Mouse (Mus musculus) limb, embryonic 14.5 days (tissue): ENCODE measurements at regions not wholly inside any gene's neighbourhood (a gene's known extent, or its start where the extent isn't known, plus 50 kb on each side); places are given as distances from the start of the nearest gene placed in this dataset.

Source experiments
- ATAC-seq: fragments of 200-750 bp; cut with Nextera tagmentation; 2 replicates; pipeline ENCODE4 v1.8.0; 2017; ENCODE audit warnings: low read depth, moderate number of reproducible peaks, moderate TSS enrichment; ENCODE audit not compliant: low FRiP score
- DNase-seq: peaks from one replicate; pipeline ENCODE4 v3.0.0-alpha.2; 2015; ENCODE audit warnings: low spot score
- H3K27ac ChIP-seq: fragments of 300-500 bp; sonication (generic); replicated peaks from 2 replicates; pipeline ENCODE4 v1.5.1; 2014; ENCODE audit warnings: low read depth, mild to moderate bottlenecking, low read length, moderate library complexity, mixed read lengths
- H3K27me3 ChIP-seq: fragments of 300-500 bp; sonication (generic); 2 replicates; pipeline ENCODE4 v1.6.1; 2014; ENCODE audit warnings: low read length, mixed read lengths; ENCODE audit not compliant: control insufficient read depth, insufficient read depth
- H3K36me3 ChIP-seq: fragments of 300-500 bp; sonication (generic); 2 replicates; pipeline ENCODE4 v1.6.1; 2014; ENCODE audit warnings: mild to moderate bottlenecking, low read length, moderate library complexity, mixed read lengths; ENCODE audit not compliant: control insufficient read depth, insufficient read depth
- H3K4me1 ChIP-seq: fragments of 300-500 bp; sonication (generic); 2 replicates; pipeline ENCODE4 v1.6.1; 2014; ENCODE audit warnings: antibody characterized with exemption, low read length, mixed read lengths; ENCODE audit not compliant: control insufficient read depth, insufficient read depth
- H3K4me2 ChIP-seq: fragments of 300-500 bp; sonication (generic); replicated peaks from 2 replicates; pipeline ENCODE4 v1.6.1; 2014; ENCODE audit warnings: low read depth, mild to moderate bottlenecking, low read length, moderate library complexity; ENCODE audit not compliant: severe bottlenecking
- H3K4me3 ChIP-seq: fragments of 300-500 bp; sonication (generic); replicated peaks from 2 replicates; pipeline ENCODE4 v1.5.1; 2014; ENCODE audit warnings: low read length
- H3K9ac ChIP-seq: fragments of 300-500 bp; sonication (generic); 2 replicates; pipeline ENCODE4 v1.6.1; 2014; ENCODE audit warnings: mild to moderate bottlenecking, low read depth, low read length, moderate library complexity; ENCODE audit not compliant: severe bottlenecking
- H3K9me3 ChIP-seq: fragments of 300-500 bp; sonication (generic); 2 replicates; pipeline ENCODE4 v1.6.1; 2016; ENCODE audit warnings: low read length; ENCODE audit not compliant: control insufficient read depth
- POLR2A ChIP-seq: fragments of 200-500 bp; IDR thresholded peaks from 2 replicates; pipeline ENCODE4 v1.8.0; 2012; ENCODE audit warnings: inconsistent platforms, mild to moderate bottlenecking, moderate library complexity, borderline replicate concordance; ENCODE audit not compliant: insufficient read depth, insufficient read length; ENCODE audit errors: extremely low read depth
- WGBS: fragments of 180-500 bp; shearing (Covaris S2); extraction: QIAGEN DNeasy Blood & Tissue Kit; methylation state at CpG from one replicate; pipeline ENCODE4 v1.1.7; 2014; 5-methylcytosine and 5-hydroxymethylcytosine counted together

GRCm38 (mm10) chr5:43125774-43126536, 107.0 kb upstream of the Cpeb2 start:
- H3K27ac ChIP-seq: no peak overlapping the region
- DNase-seq: no peak
- no peak for ATAC-seq
- TF ChIP-seq POLR2A: no peak
- WGBS: 72% methylated on average over 3 of the region's 3 CpGs
- H3K4me2 ChIP-seq: no peak overlapping the region
- H3K4me1 ChIP-seq: no peaks in the 10 kb centered on the region
- no peaks in the 10 kb centered on the region for H3K27me3 ChIP-seq
- no peak overlapping the region for H3K4me3 ChIP-seq
- H3K36me3 ChIP-seq: no peaks in the 10 kb centered on the region
- H3K9me3 ChIP-seq: no peaks in the 10 kb centered on the region
- H3K9ac ChIP-seq: no peak overlapping the region

DNA sequence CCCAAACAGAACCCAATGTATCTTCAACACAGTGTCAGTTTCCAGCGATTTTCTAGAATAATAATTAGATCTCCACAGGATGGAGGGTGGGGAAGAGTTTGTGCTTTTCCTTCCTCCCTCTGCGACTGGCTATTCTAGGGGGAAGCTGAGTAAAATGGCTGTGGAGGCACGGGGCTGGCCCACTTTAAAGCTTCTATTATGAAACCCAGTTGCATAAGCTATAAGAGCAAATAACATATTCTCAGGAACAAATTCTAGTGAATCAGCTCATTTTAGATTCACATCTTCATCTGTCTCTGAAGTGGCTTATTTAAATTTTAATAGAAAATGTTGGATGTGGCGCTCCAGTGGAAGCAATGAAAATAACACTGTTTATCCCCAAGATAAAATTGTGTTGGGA, 102.6 kb upstream of the Cpeb2 start:
- WGBS: 82% methylated on average over 4 of the region's 4 CpGs
- Histone ChIP-seq H3K4me1 (no peaks in the 10 kb centered on the region), H3K4me3 (no peak overlapping the region), H3K27ac (no peak overlapping the region), H3K9ac (no peak overlapping the region), H3K4me2 (no peak overlapping the region), H3K27me3 (no peaks in the 10 kb centered on the region), H3K36me3 (no peaks in the 10 kb centered on the region), H3K9me3 (no peaks in the 10 kb centered on the region)
- DNase-seq: no peak
- TF ChIP-seq POLR2A: no peak
- no peak for ATAC-seq

- ATAC-seq: no peak
- 83% methylated on average over 5 of the region's 5 CpGs for WGBS
- TF ChIP-seq POLR2A: no peak
- H3K27ac ChIP-seq: no peak overlapping the region
- no peaks in the 10 kb centered on the region for H3K9me3 ChIP-seq
- no peaks in the 10 kb centered on the region for H3K4me1 ChIP-seq
- DNase-seq: no peak
- H3K36me3 ChIP-seq: no peaks in the 10 kb centered on the region
- no peaks in the 10 kb centered on the region for H3K27me3 ChIP-seq
- H3K4me2 ChIP-seq: no peak overlapping the region
- H3K9ac ChIP-seq: no peak overlapping the region
- no peak overlapping the region for H3K4me3 ChIP-seq
Measured at GRCm38 (mm10) chr5:43130901-43131557, 101.9 kb upstream of the Cpeb2 start.

GRCm38 (mm10) chr5:43133672-43134071, 99.3 kb upstream of the Cpeb2 start:
- DNase-seq (no peak), ATAC-seq (no peak)
- Histone ChIP-seq H3K27me3 (no peaks in the 10 kb centered on the region), H3K9ac (no peak overlapping the region), H3K4me2 (no peak overlapping the region), H3K4me3 (no peak overlapping the region), H3K4me1 (no peaks in the 10 kb centered on the region), H3K36me3 (no peaks in the 10 kb centered on the region), H3K27ac (no peak overlapping the region), H3K9me3 (no peaks in the 10 kb centered on the region)
- TF ChIP-seq POLR2A: no peak
- WGBS: 81% methylated on average over 3 of the region's 3 CpGs

GRCm38 (mm10) chr5:43136142-43136541, 96.8 kb upstream of the Cpeb2 start:
- Histone ChIP-seq H3K4me1 (no peaks in the 10 kb centered on the region), H3K4me3 (no peak overlapping the region), H3K9me3 (no peaks in the 10 kb centered on the region), H3K4me2 (no peak overlapping the region), H3K36me3 (no peaks in the 10 kb centered on the region), H3K27me3 (no peaks in the 10 kb centered on the region), H3K27ac (no peak overlapping the region), H3K9ac (no peak overlapping the region)
- DNase-seq (no peak), ATAC-seq (no peak)
- no peak for TF ChIP-seq POLR2A
- WGBS: 87% methylated on average over 4 of the region's 4 CpGs
